In the genomic region with DNA sequence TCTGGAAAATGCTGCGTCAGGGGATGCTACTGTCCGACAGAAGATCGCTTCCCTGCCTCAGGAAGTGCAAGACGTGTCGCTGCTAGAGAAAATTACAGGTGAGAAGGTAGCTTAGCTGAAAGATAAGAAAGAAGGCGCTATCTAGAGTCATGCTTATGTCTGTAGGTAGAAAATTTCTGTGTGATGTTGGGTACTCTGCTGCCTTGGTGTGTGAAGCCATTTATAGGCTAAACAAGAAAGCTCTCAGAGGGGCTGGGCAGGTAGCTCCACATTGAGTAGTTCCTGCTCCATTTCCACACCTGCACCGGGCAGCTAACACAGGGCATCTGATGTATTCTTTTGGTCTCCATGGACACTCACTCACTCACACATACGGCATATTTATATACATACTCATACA, we compare ENCODE assay signal across 25 mouse cellular contexts. TPM values are rescaled to one million over a fixed set of nuclear protein-coding genes. Genes with fewer than 3 reads are reported as not detected.
DNase-seq lines count a peak whose midpoint lies in the region; ATAC-seq and TF ChIP-seq lines count a peak whose summit lies in the region.
"Had no signal": no experiment of that assay in that cellular context is flagged by ENCODE, and none has a peak within 500 bp of the region (broad histone marks: within the 10 kb centered on the region; RNA-seq: fewer than 3 reads in every experiment).

No protein-coding gene starts in this region.

- TF ChIP-seq CTCF in testis, adult 2 months (IDR thresholded peaks at IDR 0.05; ENCODE audit: control insufficient read depth, insufficient read depth, insufficient replicate concordance, low read depth, low read length): no peak

- peaks cover 83% of the 10 kb centered on the region for H3K36me3 ChIP-seq in forebrain, embryonic 10.5 days (replicated peaks)
- peaks cover 49% of the 10 kb centered on the region for H3K36me3 ChIP-seq in forebrain, embryonic 15.5 days
- H3K36me3 ChIP-seq in testis, adult 2 months (ENCODE audit: control insufficient read depth, insufficient read depth, low read length): peaks cover 3% of the 10 kb centered on the region; the same call in 1 of the 2 replicates

- H3K27me3 ChIP-seq in forebrain, embryonic 10.5 days (ENCODE audit: poor library complexity, severe bottlenecking): no peaks in the 10 kb centered on the region
- no peaks in the 10 kb centered on the region for H3K27me3 ChIP-seq in forebrain, embryonic 15.5 days
- H3K27me3 ChIP-seq in testis, adult 2 months (ENCODE audit: control insufficient read depth, insufficient read depth, low read length): no peaks in the 10 kb centered on the region
- H3K27me3 ChIP-seq: CH12.LX; embryonic facial prominence, embryonic 12.5 days; forebrain, embryonic 12.5 days; Patski had no signal

- DNase-seq in forebrain, embryonic 10.5 days (ENCODE audit: extremely low spot score, low spot score): peak; percentile 7
- peak; percentile 4 for DNase-seq in kidney, postnatal 10 days
- DNase-seq in kidney, postnatal 14 days: no peak
- no peak for DNase-seq in testis, postnatal 14 days (ENCODE audit: low spot score)
- DNase-seq: adrenal gland, adult 8-10 months; adrenal gland, postnatal 14 days; adrenal gland, postnatal 36 days; B cell, adult 2 months; cerebellum, adult 11-12 months; cerebellum, adult 2 months; cerebellum, adult 9-10 months; cerebellum, postnatal 10 days; cerebellum, postnatal 25 days; forebrain, postnatal 0 days had no signal

- no peak overlapping the region for H3K27ac ChIP-seq in forebrain, embryonic 10.5 days
- no peak overlapping the region for H3K27ac ChIP-seq in forebrain, embryonic 15.5 days (replicated peaks)
- no peak overlapping the region for H3K27ac ChIP-seq in testis, adult 2 months (ENCODE audit: control insufficient read depth, insufficient read depth, low read depth, low read length)
- H3K27ac ChIP-seq: embryonic facial prominence, embryonic 10.5 days; embryonic facial prominence, embryonic 12.5 days; forebrain, embryonic 12.5 days had no signal

- H3K9me3 ChIP-seq in forebrain, embryonic 10.5 days: no peaks in the 10 kb centered on the region
- H3K9me3 ChIP-seq in forebrain, embryonic 15.5 days: no peaks in the 10 kb centered on the region
- H3K9me3 ChIP-seq: embryonic facial prominence, embryonic 10.5 days; embryonic facial prominence, embryonic 12.5 days; forebrain, embryonic 12.5 days; G1E had no signal

- ATAC-seq in forebrain, embryonic 15.5 days (replicated peaks): no peak
- ATAC-seq: activated CD4-positive, CD25-positive, alpha-beta regulatory T cell, adult 4 months; CD4-positive, CD25-positive, alpha-beta regulatory T cell, adult 4 months; forebrain, embryonic 14.5 days; forebrain, postnatal 0 days; Patski had no signal

- H3K4me3 ChIP-seq in forebrain, embryonic 10.5 days: no peak overlapping the region
- H3K4me3 ChIP-seq in forebrain, embryonic 15.5 days: no peak overlapping the region
- H3K4me3 ChIP-seq in testis, adult 2 months (ENCODE audit: control insufficient read depth, low read depth, low read length): peak overlapping the region; percentile 56
- H3K4me3 ChIP-seq: embryonic facial prominence, embryonic 10.5 days; embryonic facial prominence, embryonic 12.5 days; forebrain, embryonic 12.5 days had no signal

- no peak overlapping the region for H3K9ac ChIP-seq in forebrain, embryonic 15.5 days (replicated peaks)
- H3K9ac ChIP-seq: embryonic facial prominence, embryonic 12.5 days; forebrain, embryonic 12.5 days; forebrain, postnatal 0 days had no signal

- no peak overlapping the region for H3K4me2 ChIP-seq in forebrain, embryonic 15.5 days (replicated peaks)
- H3K4me2 ChIP-seq: embryonic facial prominence, embryonic 12.5 days; forebrain, embryonic 12.5 days had no signal

- H3K4me1 ChIP-seq in forebrain, embryonic 10.5 days: no peaks in the 10 kb centered on the region
- H3K4me1 ChIP-seq in forebrain, embryonic 15.5 days: no peaks in the 10 kb centered on the region
- H3K4me1 ChIP-seq in testis, adult 2 months (ENCODE audit: control insufficient read depth, insufficient read depth, low read length): no peaks in the 10 kb centered on the region
- H3K4me1 ChIP-seq: embryonic facial prominence, embryonic 10.5 days; embryonic facial prominence, embryonic 12.5 days; forebrain, embryonic 12.5 days had no signal

- no peak for TF ChIP-seq POLR2A in testis, adult 2 months (IDR thresholded peaks at IDR 0.05; ENCODE audit: control insufficient read depth, low read depth, low read length)

- 94% methylated on average over 8 of the region's 8 CpGs for WGBS in forebrain, embryonic 10.5 days
- 96% methylated on average over 8 of the region's 8 CpGs for WGBS in forebrain, embryonic 15.5 days

RNA-seq across cellular contexts. Expression of gene Rprd1b, which starts 21.8 kb away (rescaled TPM):
- 58.1 and 59.3 TPM in 2 replicates for polyA plus RNA-seq in forebrain, embryonic 10.5 days (2016; fragmentation: Nextera tagmentation; extraction: Ambion mirVana)
- 38.9 and 44.1 TPM in 2 replicates for polyA plus RNA-seq in forebrain, embryonic 15.5 days (2015; fragmentation: Nextera tagmentation; extraction: Ambion mirVana)
- 7.2 and 7.3 TPM in 2 replicates for polyA plus RNA-seq in testis, adult 2 months (2012; rRNA removed)

RNA-seq across cellular contexts. Expression of gene Tti1, which starts 21.9 kb away (rescaled TPM):
- 44.4 and 44.7 TPM in 2 replicates for polyA plus RNA-seq in forebrain, embryonic 10.5 days (2016; fragmentation: Nextera tagmentation; extraction: Ambion mirVana)
- polyA plus RNA-seq in forebrain, embryonic 15.5 days (2015; fragmentation: Nextera tagmentation; extraction: Ambion mirVana): 21.3 and 22.2 TPM in 2 replicates
- 17.7 and 17.9 TPM in 2 replicates for polyA plus RNA-seq in testis, adult 2 months (2012; rRNA removed)

Comparison
In these comparisons a context has a peak if more than half of its experiments do, and no peak if none do; other contexts are left out.
1. DNase-seq: peak in forebrain, embryonic 10.5 days (single experiment) and kidney, postnatal 10 days (single experiment); none in kidney, postnatal 14 days (single experiment) and testis, postnatal 14 days (single experiment).